Mouse (Mus musculus): ENCODE data around the gene Angptl2. TPM values are rescaled to one million over a fixed set of nuclear protein-coding genes. Genes with fewer than 3 reads are reported as not detected.

The Angptl2 gene
- polyA plus RNA-seq, 1 experiment, result not detected

- Histone ChIP-seq H3K9me3 (ENCODE audit: control insufficient read depth, low read length) (no peaks in the 10 kb centered on the region), H3K4me1 (ENCODE audit: control insufficient read depth) (peaks cover 4% of the 10 kb centered on the region), H3K36me3 (ENCODE audit: control insufficient read depth) (no peaks in the 10 kb centered on the region), H3K4me3 (replicated peaks) (no peak overlapping the region), H3K27me3 (ENCODE audit: control insufficient read depth) (no peaks in the 10 kb centered on the region)
- no peak for TF ChIP-seq GATA1 (IDR thresholded peaks at IDR 0.05; ENCODE audit: low read length)
These were observed 73.0 kb downstream of the Angptl2 start for GRCm38 (mm10) chr2:33288837-33289236.

- peaks cover 4% of the 10 kb centered on the region for H3K4me1 ChIP-seq (ENCODE audit: control insufficient read depth)
- H3K4me3 ChIP-seq (replicated peaks), result no peak overlapping the region
- H3K9me3 ChIP-seq (ENCODE audit: control insufficient read depth, low read length), result no peaks in the 10 kb centered on the region
- H3K27me3 ChIP-seq (ENCODE audit: control insufficient read depth), result no peaks in the 10 kb centered on the region
- TF ChIP-seq TAL1 (IDR thresholded peaks at IDR 0.05; ENCODE audit: low read length) (no peak), GATA1 (IDR thresholded peaks at IDR 0.05; ENCODE audit: low read length) (no peak)
- H3K36me3 ChIP-seq (ENCODE audit: control insufficient read depth), result no peaks in the 10 kb centered on the region
These were observed 74.6 kb downstream of the Angptl2 start for GRCm38 (mm10) chr2:33290491-33290890.

- TF ChIP-seq TAL1 (IDR thresholded peaks at IDR 0.05; ENCODE audit: low read length), result no peak
- TF ChIP-seq GATA1 (IDR thresholded peaks at IDR 0.05; ENCODE audit: low read length), result no peak
- H3K4me3 ChIP-seq (replicated peaks), result no peak overlapping the region
- H3K4me1 ChIP-seq (ENCODE audit: control insufficient read depth), result peaks cover 4% of the 10 kb centered on the region
These were observed 76.2 kb downstream of the Angptl2 start for GRCm38 (mm10) chr2:33292057-33292456.

GRCm38 (mm10) chr2:33295115-33295514 is 79.2 kb downstream of the Angptl2 start:
- Histone ChIP-seq H3K4me1 (ENCODE audit: control insufficient read depth) (peaks cover 4% of the 10 kb centered on the region), H3K9me3 (ENCODE audit: control insufficient read depth, low read length) (no peaks in the 10 kb centered on the region), H3K27me3 (ENCODE audit: control insufficient read depth) (no peaks in the 10 kb centered on the region), H3K4me3 (replicated peaks) (no peak overlapping the region), H3K36me3 (ENCODE audit: control insufficient read depth) (no peaks in the 10 kb centered on the region)
- no peak for TF ChIP-seq TAL1 (IDR thresholded peaks at IDR 0.05; ENCODE audit: low read length)
- no peak for TF ChIP-seq GATA1 (IDR thresholded peaks at IDR 0.05; ENCODE audit: low read length)

More at GRCm38 (mm10) chr2:33292057-33292456, 76.2 kb downstream of the Angptl2 start:
- H3K27me3 ChIP-seq (ENCODE audit: control insufficient read depth), result no peaks in the 10 kb centered on the region
- no peaks in the 10 kb centered on the region for H3K9me3 ChIP-seq (ENCODE audit: control insufficient read depth, low read length)
- no peaks in the 10 kb centered on the region for H3K36me3 ChIP-seq (ENCODE audit: control insufficient read depth)

Other genes starting within 250 kb of the Angptl2 start
- 4.3 and 7.0 TPM in 2 replicates for gene Slc2a8, start 234.0 kb upstream of the Angptl2 start, polyA plus RNA-seq (2012)
- gene Garnl3, start 84.4 kb upstream of the Angptl2 start, polyA plus RNA-seq (2012), result not detected in 2 replicates
- gene Ralgps1, start 155.4 kb downstream of the Angptl2 start, polyA plus RNA-seq (2012), result not detected in 2 replicates
- 0.02 and 0.03 TPM in 2 replicates for gene Zbtb34, start 215.3 kb downstream of the Angptl2 start, polyA plus RNA-seq (2012)

Measured in erythroblast, embryonic 14.5 days (primary cell).